Mouse (Mus musculus) liver, postnatal 0 days (tissue): ENCODE results near the gene Nova2. TPM values are rescaled to one million over a fixed set of nuclear protein-coding genes. Genes with fewer than 3 reads are reported as not detected.

Source experiments
- ATAC-seq: fragments of 200-750 bp; cut with Nextera tagmentation; 2 replicates; pipeline ENCODE4 v1.8.0; 2017; ENCODE audit warnings: mild to moderate bottlenecking, moderate library complexity
- DNase-seq: peaks from one replicate; pipeline ENCODE4 v3.0.0-alpha.2; 2016
- H3K27ac ChIP-seq: fragments of 300-500 bp; sonication (generic); 2 replicates; pipeline ENCODE4 v1.5.1; 2014; ENCODE audit warnings: antibody characterized with exemption, moderate library complexity, mild to moderate bottlenecking, low read depth
- H3K27me3 ChIP-seq: fragments of 300-500 bp; sonication (generic); 2 replicates; pipeline ENCODE4 v1.6.1; 2014; ENCODE audit warnings: low read length, control low read depth, mixed read lengths; ENCODE audit not compliant: insufficient read depth
- H3K36me3 ChIP-seq: fragments of 300-500 bp; sonication (generic); replicated peaks from 2 replicates; pipeline ENCODE4 v1.6.1; 2014; ENCODE audit warnings: mild to moderate bottlenecking, control low read depth, low read length, moderate library complexity, mixed read lengths; ENCODE audit not compliant: insufficient read depth
- H3K4me1 ChIP-seq: fragments of 300-500 bp; sonication (generic); 2 replicates; pipeline ENCODE4 v1.6.1; 2014; ENCODE audit warnings: antibody characterized with exemption, mild to moderate bottlenecking, control low read depth; ENCODE audit not compliant: insufficient read depth
- H3K4me2 ChIP-seq: fragments of 300-500 bp; sonication (generic); 2 replicates; pipeline ENCODE4 v1.6.1; 2014; ENCODE audit warnings: low read depth, mild to moderate bottlenecking, low read length, moderate library complexity, mixed read lengths
- H3K4me3 ChIP-seq: fragments of 300-500 bp; sonication (generic); 2 replicates; pipeline ENCODE4 v1.5.1; 2014; ENCODE audit warnings: low read depth, low read length
- H3K9ac ChIP-seq: fragments of 300-500 bp; sonication (generic); replicated peaks from 2 replicates; pipeline ENCODE4 v1.6.1; 2014; ENCODE audit warnings: mild to moderate bottlenecking, moderate library complexity
- H3K9me3 ChIP-seq: fragments of 300-500 bp; sonication (generic); 2 replicates; pipeline ENCODE4 v1.6.1; 2016; ENCODE audit warnings: mild to moderate bottlenecking, control low read depth, low read length, mixed read lengths
- CTCF ChIP-seq: sonication (generic); IDR thresholded peaks from 2 replicates; pipeline ENCODE4 v1.5.1; 2016; ENCODE audit warnings: antibody characterized with exemption, low read depth
- EP300 ChIP-seq: IDR thresholded peaks from 2 replicates; pipeline ENCODE4 v1.6.1; 2016; ENCODE audit warnings: antibody characterized with exemption, low read depth, mild to moderate bottlenecking
- WGBS: fragments of 180-500 bp; shearing (Covaris S2); extraction: QIAGEN DNeasy Blood & Tissue Kit; methylation state at CpG from one replicate; pipeline ENCODE4 v1.1.7; 2014; ENCODE audit not compliant: insufficient replicate concordance; 5-methylcytosine and 5-hydroxymethylcytosine counted together
- polyA plus RNA-seq: library from polyadenylated mRNA; unstranded; fragments of >200 nt; fragmentation: Nextera tagmentation; extraction: Ambion mirVana; gene quantifications from 2 replicates; pipeline ENCODE4 v1.2.1, GENCODE M21; 2015

The Nova2 gene
- polyA plus RNA-seq, 1 experiment from 2014 or later: 0.12 TPM

DNA sequence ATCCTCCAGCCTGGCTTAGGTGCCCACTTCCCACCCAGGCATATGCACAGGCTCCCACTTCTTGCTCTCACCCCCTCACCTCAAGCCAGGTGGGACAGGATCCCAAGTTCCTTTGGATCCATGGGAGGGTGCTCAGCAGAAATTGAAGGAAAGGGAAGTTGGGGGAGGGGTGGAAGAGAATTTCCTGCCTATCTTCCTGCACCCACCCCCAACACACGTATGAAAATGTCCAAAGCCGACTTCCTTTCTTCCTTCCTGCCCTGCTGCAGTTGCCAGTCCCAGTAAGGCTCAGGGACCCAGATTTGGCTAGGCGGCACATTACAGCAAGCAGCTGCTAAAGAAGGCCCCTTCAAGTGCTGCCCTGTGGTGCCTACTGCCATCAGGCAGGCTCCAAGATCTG is 2.1 kb downstream of the Nova2 start:
- ATAC-seq (no peak), DNase-seq (no peak)
- Histone ChIP-seq H3K4me3 (peak overlapping the region; percentile 44; the same call in 1 of the 2 replicates), H3K27me3 (peaks cover 43% of the 10 kb centered on the region), H3K27ac (peak overlapping the region; percentile 29; the same call in 1 of the 2 replicates), H3K4me1 (peaks cover 6% of the 10 kb centered on the region; the same call in 1 of the 2 replicates), H3K9ac (no peak overlapping the region), H3K4me2 (0 out of 2 replicates have a peak overlapping the region, but pooled peaks have one; percentile 9), H3K36me3 (no peaks in the 10 kb centered on the region), H3K9me3 (no peaks in the 10 kb centered on the region)
- TF ChIP-seq EP300: no peak
- TF ChIP-seq CTCF: no peak
- 15% methylated on average over 3 of the region's 3 CpGs for WGBS

DNA sequence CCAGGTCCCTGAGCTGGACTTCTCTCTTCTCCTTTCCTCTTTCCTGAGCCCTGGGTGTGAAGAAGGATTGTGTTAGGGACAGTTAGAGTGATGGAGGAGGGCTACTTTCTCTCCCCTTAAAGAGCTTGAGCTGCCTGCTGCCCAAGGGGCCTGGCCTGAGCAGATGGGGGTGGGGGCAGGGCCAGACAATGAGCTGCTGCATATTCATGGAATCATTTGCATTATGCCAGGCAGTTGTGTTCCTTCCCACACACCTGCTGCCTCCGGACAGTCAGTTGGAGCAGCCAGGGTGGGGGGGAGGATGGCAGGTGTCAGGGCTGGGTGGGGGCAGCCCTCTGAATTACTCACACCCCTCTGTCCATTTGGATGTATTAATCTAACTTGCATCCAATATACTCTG is 16.7 kb downstream of the Nova2 start:
- Histone ChIP-seq H3K9ac (no peak overlapping the region), H3K27ac (no peak overlapping the region), H3K4me3 (no peak overlapping the region), H3K4me1 (no peaks in the 10 kb centered on the region), H3K36me3 (no peaks in the 10 kb centered on the region), H3K4me2 (no peak overlapping the region), H3K9me3 (no peaks in the 10 kb centered on the region), H3K27me3 (no peaks in the 10 kb centered on the region)
- WGBS: 59% methylated on average over 1 of the region's 1 CpGs
- DNase-seq (no peak), ATAC-seq (no peak)
- no peak for TF ChIP-seq EP300
- no peak for TF ChIP-seq CTCF

DNA sequence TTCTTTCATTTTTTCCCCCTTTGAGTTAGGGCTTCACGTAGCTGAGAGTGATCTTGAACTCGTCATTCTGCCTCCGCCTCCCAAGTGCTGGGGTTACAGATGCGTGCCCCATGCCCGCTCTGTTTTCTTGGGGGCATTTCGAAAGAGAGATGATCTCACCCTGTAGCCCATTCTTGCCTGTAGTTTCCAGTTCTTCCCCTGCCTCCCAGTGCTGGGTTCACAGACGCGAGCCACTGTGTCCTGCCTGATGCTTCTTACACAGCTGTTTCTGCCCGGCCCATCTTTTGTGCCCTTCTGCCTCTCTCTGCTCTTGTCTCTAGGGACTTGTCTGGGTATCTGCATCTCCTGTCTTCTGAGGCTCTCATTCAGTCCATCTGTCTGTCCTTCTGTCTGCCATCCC is 17.1 kb downstream of the Nova2 start:
- H3K9me3 ChIP-seq: no peaks in the 10 kb centered on the region
- H3K4me2 ChIP-seq: no peak overlapping the region
- no peak overlapping the region for H3K9ac ChIP-seq
- no peak overlapping the region for H3K4me3 ChIP-seq
- H3K36me3 ChIP-seq: no peaks in the 10 kb centered on the region
- H3K4me1 ChIP-seq: no peaks in the 10 kb centered on the region
- no peaks in the 10 kb centered on the region for H3K27me3 ChIP-seq
- no peak overlapping the region for H3K27ac ChIP-seq
- TF ChIP-seq EP300 (no peak), CTCF (no peak)
- WGBS: 72% methylated on average over 9 of the region's 9 CpGs
- DNase-seq (no peak), ATAC-seq (no peak)

DNA sequence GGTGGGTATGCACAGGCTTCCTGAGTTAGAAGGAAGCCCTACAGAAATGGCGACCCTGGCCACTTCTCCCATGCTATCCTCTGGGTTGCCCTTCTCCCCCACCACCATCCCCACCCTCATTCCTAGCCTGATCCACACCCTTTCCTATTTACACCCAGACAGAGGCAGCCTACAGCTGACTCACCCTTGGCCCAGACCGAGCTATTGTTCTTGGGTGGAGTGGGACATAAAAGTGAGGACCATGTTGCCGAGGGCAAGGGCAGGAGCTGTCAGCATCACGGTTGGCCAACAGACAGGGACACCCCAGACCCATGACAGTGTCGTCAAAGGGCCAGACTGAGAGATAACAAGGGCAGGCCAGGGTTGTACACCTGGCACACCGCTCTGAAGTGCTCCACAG is 22.5 kb downstream of the Nova2 start:
- H3K9me3 ChIP-seq: no peaks in the 10 kb centered on the region
- no peak overlapping the region for H3K4me2 ChIP-seq
- DNase-seq (no peak), ATAC-seq (no peak)
- no peaks in the 10 kb centered on the region for H3K36me3 ChIP-seq
- H3K27me3 ChIP-seq: 0 out of 2 replicates have a peak, but pooled peaks cover 11% of the 10 kb centered on the region
- no peak overlapping the region for H3K4me3 ChIP-seq
- no peak for TF ChIP-seq EP300
- TF ChIP-seq CTCF: no peak
- H3K27ac ChIP-seq: no peak overlapping the region
- 43% methylated on average over 6 of the region's 6 CpGs for WGBS
- no peaks in the 10 kb centered on the region for H3K4me1 ChIP-seq
- H3K9ac ChIP-seq: no peak overlapping the region

DNA sequence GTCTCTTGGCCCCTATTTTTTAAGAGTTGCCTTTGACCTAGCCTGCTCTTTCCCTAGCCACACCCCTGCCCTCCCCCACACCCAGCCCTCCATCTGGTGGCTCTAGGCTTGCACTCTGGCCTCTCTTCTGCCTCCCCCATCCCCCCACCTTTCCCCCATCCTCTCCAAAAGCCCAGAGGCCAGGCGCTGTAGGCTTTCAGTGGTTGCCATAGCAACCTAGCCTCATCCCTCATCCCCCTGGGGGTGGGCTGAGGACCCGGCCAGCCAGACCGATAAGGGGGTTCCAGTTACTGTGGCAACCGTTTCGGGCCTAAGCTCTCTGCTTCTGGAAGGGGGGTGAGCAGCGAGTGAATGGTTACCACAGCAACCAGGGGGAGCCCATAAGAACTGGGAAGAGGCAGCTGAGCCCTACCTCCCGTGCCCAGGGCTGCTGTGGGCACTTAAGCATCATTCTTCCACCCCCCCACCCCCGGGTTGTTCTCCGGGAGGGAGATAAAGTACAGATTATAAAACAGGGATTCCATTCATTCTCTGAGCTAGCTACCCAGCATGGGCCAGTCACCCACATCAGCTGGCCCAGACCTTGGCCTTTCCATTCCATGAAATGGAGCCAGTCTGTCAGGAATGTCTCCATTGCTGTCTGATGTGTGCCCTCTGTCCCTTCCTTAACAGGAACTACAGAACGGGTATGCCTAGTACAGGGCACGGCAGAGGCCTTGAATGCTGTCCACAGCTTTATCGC is 24.3 kb downstream of the Nova2 start:
- no peak for ATAC-seq
- Histone ChIP-seq H3K4me2 (no peak overlapping the region), H3K4me3 (no peak overlapping the region), H3K27ac (no peak overlapping the region), H3K36me3 (no peaks in the 10 kb centered on the region), H3K9me3 (no peaks in the 10 kb centered on the region), H3K27me3 (0 out of 2 replicates have a peak, but pooled peaks cover 11% of the 10 kb centered on the region), H3K9ac (no peak overlapping the region), H3K4me1 (no peaks in the 10 kb centered on the region)
- TF ChIP-seq CTCF (no peak), EP300 (no peak)
- no peak for DNase-seq
- WGBS: 41% methylated on average over 12 of the region's 12 CpGs

DNA sequence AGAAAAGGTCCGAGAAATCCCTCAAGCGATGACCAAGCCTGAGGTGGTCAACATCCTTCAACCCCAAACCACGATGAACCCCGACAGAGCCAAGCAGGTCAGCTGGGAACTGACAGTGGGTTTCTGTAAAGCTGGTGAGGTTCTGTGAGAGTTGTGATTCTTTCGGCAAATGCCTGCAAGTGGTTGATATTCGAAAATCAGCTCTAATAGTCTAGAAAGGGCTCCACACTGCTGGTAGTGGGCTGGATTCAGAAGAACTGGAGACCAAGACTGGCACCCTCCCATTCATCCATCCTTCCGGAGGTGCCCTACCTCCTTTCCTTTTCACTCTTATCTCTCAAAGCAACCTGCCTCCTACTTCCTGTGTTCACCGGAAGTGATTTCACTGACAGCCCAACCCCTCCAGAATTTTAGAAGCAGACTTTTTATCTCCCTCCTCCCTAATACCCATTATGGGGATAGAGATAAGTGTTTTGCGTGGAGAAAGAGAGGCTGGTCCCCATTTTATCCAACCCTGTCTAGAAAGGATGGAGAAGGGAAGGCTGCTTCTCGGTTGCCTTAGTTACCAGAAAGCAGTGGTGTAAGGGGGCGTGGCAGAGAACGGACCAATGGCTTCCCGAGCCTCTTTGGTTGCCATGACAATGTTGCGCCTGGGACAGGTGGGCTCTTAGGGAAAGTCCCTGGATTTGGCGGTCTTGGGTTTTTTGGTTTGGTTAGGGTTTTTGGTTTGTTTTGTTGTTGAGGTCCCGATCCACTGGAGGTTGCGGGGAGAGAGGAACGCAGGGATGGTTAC is 25.0 kb downstream of the Nova2 start:
- H3K4me3 ChIP-seq: no peak overlapping the region
- WGBS: 17% methylated on average over 18 of the region's 18 CpGs
- H3K4me2 ChIP-seq: no peak overlapping the region
- H3K27ac ChIP-seq: no peak overlapping the region
- H3K36me3 ChIP-seq: no peaks in the 10 kb centered on the region
- no peaks in the 10 kb centered on the region for H3K4me1 ChIP-seq
- TF ChIP-seq CTCF: no peak
- TF ChIP-seq EP300: no peak
- no peak overlapping the region for H3K9ac ChIP-seq
- ATAC-seq (no peak), DNase-seq (no peak)
- 0 out of 2 replicates have a peak, but pooled peaks cover 11% of the 10 kb centered on the region for H3K27me3 ChIP-seq
- H3K9me3 ChIP-seq: no peaks in the 10 kb centered on the region
